Mouse (Mus musculus) lung, postnatal 36 days (tissue): Measurements from ENCODE around the gene Dusp10.

Experiments used
- DNase-seq: peaks from one replicate; pipeline ENCODE4 v3.0.0; 2022; ENCODE audit warnings: mixed read lengths

Dusp10 gene

GRCm38 (mm10) chr1:184059814-184060213 lies 46.7 kb downstream of the Dusp10 start:
- DNase-seq: no peak

GRCm38 (mm10) chr1:184060381-184060780 lies 47.3 kb downstream of the Dusp10 start:
- DNase-seq: peak; percentile 89

DNA sequence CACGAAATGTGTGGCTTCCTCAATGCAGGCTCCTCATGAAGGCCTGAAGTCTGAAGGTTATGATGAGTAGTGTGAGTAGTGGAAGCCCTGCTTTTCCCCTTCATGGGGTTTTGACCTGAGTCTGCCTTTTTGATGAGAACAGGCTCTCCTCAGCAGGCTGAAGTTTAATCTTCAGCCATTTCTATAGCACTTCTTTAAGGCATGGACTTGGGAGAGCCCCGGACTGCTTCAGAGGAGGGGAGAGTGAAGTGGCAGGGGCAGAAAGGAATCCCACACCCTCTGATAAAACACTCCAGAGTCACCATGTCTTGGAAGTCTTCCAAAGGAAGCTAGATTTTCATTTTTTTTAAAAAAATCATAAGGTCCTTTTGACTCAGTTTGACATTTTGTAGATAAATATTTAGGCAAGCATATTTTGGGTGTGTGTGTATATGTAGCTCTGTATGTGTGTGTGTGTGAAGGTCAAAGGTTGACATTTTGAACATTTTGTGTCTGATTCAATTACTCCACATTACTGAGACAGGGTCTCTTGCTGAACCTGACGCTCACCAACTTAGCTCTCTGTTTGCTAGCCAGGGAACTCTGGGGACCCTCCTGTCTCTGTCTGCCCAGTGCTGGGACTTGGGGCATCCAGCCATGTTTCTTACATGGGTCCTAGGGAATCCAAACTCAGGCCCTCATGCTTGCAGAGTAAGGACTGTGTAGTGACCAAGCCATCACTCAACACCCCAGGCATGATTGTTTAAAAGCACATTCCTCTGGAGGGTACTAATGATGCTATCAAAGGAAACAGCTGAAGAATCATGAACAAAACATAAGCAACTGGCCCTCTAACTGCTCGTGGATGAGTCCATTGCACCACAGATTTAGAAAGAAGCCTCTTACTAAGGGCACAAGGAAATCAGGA lies 48.0 kb downstream of the Dusp10 start:
- DNase-seq: peak; percentile 45

DNA sequence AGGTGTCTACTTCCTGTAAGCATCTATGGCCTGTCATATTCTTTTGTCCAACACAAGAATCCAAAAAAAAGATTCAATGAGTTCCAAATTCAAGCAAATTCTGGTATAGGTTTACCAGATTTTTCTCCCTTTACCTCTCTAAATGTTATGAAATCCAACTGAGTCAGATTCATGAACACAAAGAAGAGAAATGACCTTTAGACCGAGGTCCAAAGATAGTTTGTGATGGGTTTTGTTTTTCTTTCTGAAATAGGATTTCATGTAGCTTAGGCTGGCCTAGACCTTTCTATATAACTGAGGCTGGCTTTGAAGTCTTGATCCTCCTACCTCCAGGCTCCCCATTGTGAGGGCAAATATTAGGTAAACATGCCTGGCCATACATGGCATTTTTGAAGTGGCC lies 48.8 kb downstream of the Dusp10 start:
- DNase-seq: no peak

DNA sequence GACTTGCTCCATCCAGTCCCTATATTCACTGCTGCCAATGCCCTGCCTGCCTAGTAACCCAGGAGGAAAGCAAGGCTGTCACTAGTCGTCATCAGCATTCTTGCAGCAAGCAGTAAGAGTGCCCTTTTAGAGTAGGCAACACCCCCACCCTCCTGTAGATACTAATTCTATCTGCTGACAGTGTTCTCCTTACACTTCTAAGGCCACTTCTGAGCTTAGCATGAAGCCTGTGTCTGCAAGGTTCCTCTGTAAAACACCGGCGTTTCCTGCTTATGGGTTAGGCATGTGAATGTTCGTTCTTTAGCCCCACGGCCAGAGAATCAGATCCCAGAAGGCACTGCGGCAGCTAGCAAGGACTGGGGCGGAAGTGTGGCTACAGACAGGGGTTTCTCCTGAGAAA lies 51.2 kb downstream of the Dusp10 start:
- DNase-seq: no peak

DNA sequence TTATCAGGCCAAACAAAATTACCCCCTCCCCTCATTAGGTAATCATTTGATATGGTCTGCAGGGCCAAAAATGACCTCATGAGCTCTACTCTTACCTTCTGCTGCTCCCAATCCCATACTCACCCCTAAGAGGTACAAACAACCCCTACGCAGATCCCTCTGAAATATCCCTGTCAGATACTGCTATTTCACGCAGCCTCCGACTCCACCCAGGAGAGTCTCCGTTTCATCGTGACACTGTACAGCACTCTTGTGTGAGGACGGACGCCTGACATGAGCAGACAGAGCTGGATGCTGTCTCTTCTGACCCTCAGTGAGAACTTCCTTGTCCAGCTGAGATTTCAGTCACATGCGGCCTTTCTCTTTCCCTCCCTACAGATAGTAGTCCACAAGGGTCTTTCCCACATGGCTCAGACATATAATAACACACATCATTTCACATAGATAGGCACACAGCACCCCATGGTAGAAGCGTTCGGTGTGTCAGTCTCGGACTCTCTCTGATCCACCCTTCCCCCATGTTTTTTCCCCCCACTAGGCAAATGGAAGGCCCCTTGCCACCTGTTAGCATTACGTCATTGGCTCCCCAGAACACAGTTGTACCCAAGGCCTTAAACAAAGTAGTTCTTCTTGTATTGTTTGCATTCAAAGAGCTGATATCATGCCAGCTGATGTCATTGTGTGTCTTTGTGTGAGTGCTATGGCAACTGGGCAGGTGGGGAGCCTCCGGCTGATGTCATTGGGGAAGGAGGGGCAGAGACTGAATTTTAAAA lies 52.7 kb downstream of the Dusp10 start:
- DNase-seq: no peak

DNA sequence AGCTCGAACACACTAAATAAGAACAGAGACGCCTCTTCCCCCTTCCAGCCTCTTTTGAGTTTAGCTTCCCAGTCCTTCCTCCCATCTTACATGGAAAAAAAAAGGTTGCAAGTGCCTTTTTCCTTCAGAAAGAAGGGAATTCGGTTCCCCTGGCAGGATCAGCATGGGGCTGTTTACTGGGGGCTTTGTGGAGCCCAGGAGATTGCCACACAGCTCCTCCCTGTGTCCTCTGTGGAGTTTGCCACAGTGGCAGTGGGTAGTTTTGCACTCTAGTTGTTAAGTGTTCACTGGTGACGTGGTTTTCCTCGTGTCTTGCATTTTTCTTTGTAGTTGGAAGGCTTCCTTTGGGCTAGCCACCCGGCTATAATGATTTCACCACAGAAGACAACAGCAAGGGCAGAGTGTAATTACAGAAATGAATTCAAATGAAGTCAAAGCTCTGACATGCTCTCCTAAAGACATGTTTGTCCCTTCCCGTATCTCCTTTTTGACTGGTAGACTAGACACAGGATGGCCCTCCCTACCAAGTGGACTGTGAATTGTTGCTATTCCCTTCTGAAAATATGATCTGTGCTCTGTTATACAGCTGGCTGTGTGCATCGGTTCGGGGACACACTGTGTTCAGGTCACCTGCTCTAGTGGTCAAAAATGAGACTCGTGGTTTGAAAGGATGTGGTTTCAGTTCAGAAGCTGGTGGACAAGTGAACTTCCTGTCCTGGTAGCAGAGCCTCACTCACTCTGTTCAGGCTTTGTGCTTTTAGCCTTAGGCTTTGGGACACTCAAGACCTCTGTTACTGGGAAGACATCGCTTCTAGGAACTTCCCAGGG lies 53.6 kb downstream of the Dusp10 start:
- DNase-seq: no peak

- no peak for DNase-seq
These were observed 54.8 kb downstream of the Dusp10 start for GRCm38 (mm10) chr1:184067704-184068558.

- no peak for DNase-seq
These were observed 55.9 kb downstream of the Dusp10 start for GRCm38 (mm10) chr1:184068971-184069370.

DNA sequence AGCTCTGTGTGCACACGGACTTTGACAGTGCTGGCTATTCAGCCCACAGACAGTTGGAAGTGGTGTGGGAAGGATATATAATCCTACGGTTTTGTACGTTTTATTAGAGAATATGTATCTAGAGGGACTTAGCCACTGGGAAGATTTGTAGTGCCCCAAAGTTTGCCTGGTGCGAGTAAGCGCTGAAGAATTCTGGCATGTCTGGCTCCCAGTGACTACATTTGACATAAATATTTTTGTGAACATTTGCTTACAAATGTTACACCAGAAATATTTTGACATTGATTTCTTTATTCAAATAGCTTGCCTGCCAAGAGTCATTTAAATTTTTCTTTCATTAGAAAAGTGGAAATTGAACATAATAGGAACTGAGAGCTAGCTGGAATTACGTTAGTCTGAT lies 63.0 kb downstream of the Dusp10 start:
- no peak for DNase-seq

DNA sequence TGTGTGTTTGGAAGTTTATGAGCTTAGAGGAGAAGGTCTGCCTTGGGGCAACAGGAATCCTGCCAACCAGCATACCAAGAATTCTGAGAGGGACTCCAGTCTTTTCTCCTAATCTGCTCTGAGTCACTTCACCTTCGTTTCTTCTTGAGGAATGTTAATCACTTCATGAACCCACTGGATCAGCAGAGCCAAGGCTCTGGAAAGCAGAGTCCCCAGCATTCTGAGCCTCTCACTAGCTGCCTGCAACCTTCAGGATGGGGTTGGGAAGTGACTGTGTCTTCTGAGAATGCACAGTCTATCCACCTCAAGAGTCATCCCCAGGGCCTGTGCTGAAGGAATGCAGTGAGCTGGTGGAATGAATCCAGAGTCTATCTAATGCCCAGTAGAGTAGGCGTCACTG lies 63.7 kb downstream of the Dusp10 start:
- DNase-seq: no peak

DNA sequence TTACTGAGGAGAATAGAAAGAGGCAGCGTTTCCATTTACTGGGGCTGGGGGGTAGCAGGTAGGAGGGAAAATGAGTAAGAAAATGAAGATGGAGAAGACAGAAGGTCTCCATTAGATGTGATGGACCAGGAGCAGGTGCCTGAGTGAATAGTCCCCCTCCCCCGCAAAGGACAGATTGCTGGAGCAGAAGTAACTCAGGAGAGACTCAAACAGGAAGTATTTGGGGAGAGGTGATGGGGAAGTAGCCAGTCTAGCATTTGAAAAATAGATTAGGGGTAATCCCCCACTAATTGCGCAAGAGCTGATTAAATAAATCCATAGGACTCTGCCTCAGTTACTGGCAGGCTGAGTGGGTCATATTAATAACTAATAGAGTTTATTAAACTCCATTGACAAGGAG lies 66.2 kb downstream of the Dusp10 start:
- DNase-seq: no peak

DNA sequence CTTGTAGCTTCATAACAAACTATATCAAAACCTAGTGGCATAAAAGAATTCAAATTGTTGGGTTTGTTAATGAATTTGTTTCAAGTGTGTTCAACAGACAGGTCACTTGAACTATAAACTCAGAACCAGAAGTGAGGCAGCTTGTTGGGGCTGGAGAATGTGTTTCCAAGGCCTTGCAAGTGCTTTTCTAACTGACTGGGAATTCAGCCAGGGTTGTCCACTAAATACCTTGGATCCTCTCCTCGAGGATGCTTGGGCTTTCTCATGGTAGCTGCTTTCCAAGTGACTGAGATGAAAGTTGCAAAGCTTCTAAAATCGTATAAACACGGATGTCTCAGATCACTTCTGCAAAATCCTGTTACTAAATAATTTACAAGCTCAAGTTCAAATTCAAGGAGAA lies 69.6 kb downstream of the Dusp10 start:
- peak; percentile 56 for DNase-seq

GRCm38 (mm10) chr1:184083166-184083565 lies 70.1 kb downstream of the Dusp10 start:
- DNase-seq: no peak

- DNase-seq: no peak
These were observed 71.9 kb downstream of the Dusp10 start for GRCm38 (mm10) chr1:184084961-184085360.

DNA sequence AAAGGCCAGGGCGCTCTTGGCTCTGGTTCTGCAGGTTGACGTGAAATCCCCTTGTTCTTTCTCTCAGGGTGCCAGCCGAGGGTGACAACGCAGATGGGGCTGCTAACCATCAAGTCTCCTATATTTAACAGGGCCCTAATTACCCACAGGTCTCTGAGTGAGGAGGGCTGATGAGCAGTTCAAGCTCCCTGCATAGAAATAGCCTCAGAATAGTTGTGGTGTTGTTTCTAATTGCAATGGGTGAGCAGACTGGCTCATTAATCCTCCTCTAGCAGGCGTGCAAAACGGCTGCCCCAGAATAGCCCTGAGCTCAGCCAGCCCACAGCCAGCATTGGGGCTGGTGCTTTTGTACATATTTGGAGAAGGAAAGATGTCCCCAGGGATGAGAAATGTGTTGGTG lies 77.4 kb downstream of the Dusp10 start:
- DNase-seq: no peak

DNA sequence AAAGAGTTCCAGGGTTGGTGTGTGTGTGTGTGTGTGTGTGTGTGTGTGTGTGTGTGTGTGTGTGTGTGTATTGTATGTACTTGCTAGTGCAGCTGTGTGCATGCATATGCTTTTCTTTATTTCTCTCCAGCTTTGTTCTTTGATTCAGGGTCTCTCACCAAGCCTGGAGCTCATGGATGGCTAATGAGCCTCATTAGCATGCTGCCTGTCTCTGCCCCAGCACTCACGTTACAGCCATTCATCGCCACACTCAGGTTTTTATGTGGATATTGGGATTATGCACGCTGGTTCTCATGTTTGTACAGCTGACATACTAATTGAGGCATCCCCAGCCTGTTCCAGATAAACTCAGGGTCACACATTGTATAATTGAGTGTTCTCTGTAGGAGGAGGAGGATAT lies 81.8 kb downstream of the Dusp10 start:
- no peak for DNase-seq

- DNase-seq: no peak
These were observed 87.3 kb downstream of the Dusp10 start for GRCm38 (mm10) chr1:184100414-184100813.

- no peak for DNase-seq
These were observed 88.0 kb downstream of the Dusp10 start for GRCm38 (mm10) chr1:184100927-184101749.

DNA sequence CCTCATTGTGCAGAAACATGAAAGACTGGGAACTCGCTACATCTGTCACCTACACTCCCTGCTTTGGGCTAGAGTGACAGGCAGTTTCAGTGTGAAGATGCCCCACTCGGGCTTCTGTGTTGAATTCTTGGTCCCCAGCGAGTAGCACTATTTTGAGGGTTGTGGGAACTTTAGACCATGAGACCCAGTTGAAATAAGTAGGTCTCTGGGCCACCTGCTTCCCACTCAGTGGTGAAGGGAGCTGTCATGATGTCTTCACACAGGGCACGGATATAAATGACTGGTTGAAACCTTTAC lies 88.6 kb downstream of the Dusp10 start:
- no peak for DNase-seq

DNA sequence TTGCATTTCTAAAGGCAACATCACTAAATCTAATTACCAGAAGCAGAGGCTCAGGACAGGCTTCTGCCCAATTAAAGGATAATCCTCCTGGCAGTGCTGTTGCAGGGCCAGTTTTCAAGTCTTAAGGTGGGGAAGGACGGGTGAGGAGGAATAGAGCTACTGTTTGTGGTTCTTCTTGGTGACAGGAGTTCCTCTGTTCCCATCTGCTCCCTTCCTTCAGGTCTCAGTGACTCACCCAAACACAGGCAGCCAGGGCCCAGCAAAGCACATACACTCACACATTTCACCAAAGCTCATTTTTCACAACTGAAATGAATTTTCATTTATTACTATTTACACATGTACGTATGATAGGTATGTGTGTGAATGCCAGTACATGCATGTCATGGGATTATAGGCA lies 93.7 kb downstream of the Dusp10 start:
- no peak for DNase-seq

- no peak for DNase-seq
These were observed 94.3 kb downstream of the Dusp10 start for GRCm38 (mm10) chr1:184107448-184107847.
